Mouse (Mus musculus) testis, adult 2 months (tissue): ENCODE measurements around the gene Pex11g.

Experiments used
- CTCF ChIP-seq: fragments of 200-500 bp; IDR thresholded peaks from 2 replicates; pipeline ENCODE4 v1.5.1; 2012; ENCODE audit warnings: low read depth, mild to moderate bottlenecking, inconsistent platforms, low read length, moderate library complexity; ENCODE audit not compliant: control insufficient read depth, insufficient read depth, insufficient replicate concordance
- POLR2A ChIP-seq: fragments of 200-500 bp; IDR thresholded peaks from 2 replicates; pipeline ENCODE4 v1.6.1; 2012; ENCODE audit warnings: low read depth, mild to moderate bottlenecking, inconsistent platforms, low read length, moderate library complexity; ENCODE audit not compliant: control insufficient read depth

DNA sequence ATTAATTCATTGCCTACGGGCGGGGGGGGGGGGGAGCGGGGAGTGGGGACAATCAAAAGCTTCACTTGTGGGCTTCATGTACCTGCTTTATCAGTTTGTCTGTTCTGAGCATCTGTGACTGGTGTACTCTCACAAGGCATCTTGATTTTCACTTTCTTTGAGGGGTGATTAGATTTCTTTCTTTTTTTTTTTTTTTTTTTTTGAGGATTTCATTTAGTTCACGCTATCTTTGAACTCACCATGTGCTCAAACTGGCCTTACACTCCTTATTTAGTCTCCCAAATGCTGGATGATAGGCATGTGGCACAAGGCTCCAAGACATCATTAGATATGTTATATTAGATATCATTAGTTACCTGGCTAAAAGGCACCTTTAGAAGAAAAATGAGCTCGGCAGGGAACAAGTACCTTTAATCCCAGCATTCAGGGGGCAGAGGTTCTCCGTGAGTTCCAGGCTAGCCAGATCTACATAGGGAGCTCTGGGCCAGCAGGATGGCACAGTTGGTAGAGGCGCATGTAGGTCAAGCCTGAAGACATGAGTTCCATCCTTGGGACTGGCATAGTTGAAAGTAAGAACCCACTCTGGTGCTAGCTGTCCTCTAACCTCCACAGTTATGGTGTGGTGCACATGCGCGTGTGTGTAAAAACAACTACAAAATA, 536 bp upstream of the Pex11g start:
- TF ChIP-seq CTCF (no peak), POLR2A (no peak)
